Mouse (Mus musculus) ovary, adult 10 weeks (tissue): ENCODE measurements around the gene Selenov. TPM values are rescaled to one million over a fixed set of nuclear protein-coding genes. Genes with fewer than 3 reads are reported as not detected.

ENCODE experiments used
- polyA plus RNA-seq: library from polyadenylated mRNA; stranded (reverse); fragments of 350-450 nt; fragmentation: Illumina TruSeq; extraction: RNeasy Lipid Tissue Mini Kit (QIAGEN cat#74804); gene quantifications from one replicate; pipeline ENCODE4 v1.2.3, GENCODE M21; 2014

Gene Selenov
- polyA plus RNA-seq, result not detected

GRCm38 (mm10) chr7:28290638-28291590, at the start of gene Selenov:
Selenov (minus strand) TSS chr7:28291186.

DNA sequence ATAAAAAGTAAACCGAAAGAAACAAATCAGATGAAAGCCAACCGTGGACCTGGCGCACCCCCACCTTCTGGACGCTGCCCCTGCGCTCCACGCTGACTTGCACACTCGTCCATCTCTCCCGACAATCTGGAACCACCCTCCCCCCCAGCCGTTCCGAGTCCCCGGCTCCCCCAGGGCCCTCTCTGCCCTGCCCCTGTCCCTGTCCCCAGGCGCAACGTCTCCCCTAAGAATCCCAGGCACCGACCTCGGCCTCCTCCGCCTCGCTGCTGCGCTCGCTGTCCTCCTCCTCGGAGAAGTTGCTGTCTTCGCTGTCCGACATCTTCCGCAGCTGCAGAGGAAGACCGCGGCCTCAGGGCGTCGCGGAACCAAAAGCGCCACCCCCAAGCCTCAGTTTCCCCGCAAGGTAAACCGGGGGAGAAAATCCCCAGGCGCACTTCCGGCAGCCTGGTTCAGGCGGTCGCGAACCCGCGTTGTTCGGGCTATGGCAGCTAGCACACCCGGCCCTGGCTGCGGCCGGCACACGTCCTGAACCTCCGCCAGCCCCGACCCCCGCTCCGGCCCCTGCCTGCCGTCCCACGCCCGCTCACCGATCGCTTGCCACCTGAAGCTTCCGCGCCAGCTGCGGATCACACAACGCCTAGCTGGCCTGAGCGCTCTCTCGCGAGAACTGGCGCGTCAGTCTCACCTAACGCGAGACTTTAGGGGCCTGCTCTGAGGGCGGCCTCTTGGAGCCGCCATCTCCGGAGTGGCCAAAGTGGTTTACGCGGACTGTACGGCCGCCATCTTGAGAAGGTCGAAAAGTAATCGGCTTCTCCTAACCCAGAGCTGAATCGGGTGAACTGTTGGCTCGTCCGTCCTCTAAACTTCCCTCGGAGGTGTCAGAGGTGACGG, 47.4 kb upstream of the Selenov start, which contains the start of gene Supt5:
Supt5 (minus strand) TSS at position 639 of the 891 bp plus-strand sequence.

GRCm38 (mm10) chr7:28311926-28312543, 21.0 kb upstream of the Selenov start, which contains the start of gene Timm50:
Timm50 (minus strand) TSS chr7:28312072.

GRCm38 (mm10) chr7:28301616-28302433, 10.8 kb upstream of the Selenov start, which contains the start of gene Dll3:
Dll3 (minus strand) TSS chr7:28302238.

DNA sequence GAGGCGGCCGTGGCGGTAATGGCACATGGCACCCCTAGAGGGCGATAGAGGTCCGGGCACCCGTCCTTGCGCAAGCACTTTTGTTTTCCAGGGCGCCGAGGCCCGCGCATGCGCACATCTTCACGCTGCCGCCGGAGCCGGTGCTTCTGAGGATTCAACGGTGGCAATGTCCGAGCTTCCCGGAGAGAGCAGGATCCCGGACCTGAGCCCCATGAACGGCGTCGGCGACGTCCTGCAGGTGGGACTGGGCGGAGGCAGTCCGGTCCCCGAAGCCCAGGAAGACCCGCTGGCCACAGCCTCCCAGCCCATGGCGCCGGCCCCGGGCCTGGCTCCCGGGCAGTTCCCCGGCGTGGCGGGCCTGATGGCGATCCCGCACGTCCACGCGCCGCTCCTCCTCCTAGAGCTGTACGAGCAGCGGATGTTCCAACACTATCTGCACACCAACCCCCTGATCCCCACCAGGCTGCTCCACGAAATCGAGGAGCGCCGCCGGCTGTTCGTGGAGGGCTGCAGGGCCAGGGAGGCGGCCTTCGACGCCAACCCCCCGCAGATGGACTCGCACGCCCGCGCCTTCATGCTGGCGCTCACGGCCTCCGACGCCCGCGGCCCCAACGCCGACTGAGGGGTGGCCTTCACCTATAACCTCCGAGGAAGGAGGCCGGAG, 13.2 kb downstream of the Selenov start, which contains the start of gene Eid2b:
Eid2b (plus strand) TSS at position 125 of the 664 bp plus-strand sequence.

DNA sequence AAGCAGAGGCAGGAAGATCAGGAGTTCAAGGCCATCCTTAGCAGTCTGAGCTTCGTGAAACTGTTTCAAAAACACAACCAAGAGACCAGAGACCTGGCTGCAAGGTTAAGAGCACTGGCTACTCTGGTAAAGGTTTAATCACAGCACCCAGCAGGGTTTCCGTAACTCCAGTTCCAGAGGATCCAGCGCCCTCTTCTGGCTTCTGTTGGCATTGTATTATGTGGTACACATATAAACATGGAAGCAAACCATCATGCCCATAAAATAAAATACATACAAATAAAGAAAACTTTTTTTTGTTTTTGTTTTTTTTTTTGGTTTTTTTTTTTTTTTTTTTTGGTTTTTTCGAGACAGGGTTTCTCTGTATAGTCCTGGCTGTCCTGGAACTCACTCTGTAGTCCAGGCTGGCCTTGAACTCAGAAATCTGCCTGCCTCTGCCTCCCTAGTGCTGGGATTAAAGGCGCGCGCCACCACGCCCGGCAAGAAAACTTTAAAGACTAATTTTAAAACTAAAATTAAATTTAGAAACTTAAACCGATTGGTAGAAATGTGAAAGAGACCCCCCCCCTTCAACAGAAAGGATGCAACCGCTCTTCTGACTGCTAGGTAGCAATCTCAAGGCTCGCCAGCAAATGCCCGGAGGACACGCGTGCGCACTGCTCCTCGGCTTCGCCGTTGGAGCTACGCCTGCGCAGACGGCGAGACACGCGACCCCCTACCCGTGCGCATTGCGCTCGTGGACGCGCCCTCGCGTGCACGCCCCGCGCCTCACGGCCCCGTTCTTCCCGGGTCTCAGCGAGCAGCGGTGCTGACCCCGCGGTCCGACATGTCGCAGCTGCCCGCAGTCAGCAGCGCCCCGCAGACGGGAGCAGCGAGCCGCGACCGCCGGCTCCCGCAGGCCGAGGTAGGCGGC, 23.6 kb downstream of the Selenov start, which contains the start of gene Eid2:
Eid2 (plus strand) TSS at position 753 of the 913 bp plus-strand sequence.

Other genes starting within 250 kb of the Selenov start
- gene Psmc4, start 241.1 kb downstream of the Selenov start, polyA plus RNA-seq, result 28.0 TPM
- gene Fcgbp, start 219.9 kb downstream of the Selenov start, polyA plus RNA-seq, result 0.20 TPM
- gene 9530053A07Rik, start 161.7 kb downstream of the Selenov start, polyA plus RNA-seq, result not detected
- gene Fbl, start 121.5 kb downstream of the Selenov start, polyA plus RNA-seq, result 16.9 TPM
- 0.51 TPM for gene Dyrk1b, start 111.7 kb downstream of the Selenov start, polyA plus RNA-seq
- 21.1 TPM for gene Eid2, start 23.3 kb downstream of the Selenov start, polyA plus RNA-seq
- 15.6 TPM for gene Eid2b, start 13.4 kb downstream of the Selenov start, polyA plus RNA-seq
- gene Dll3, start 11.1 kb upstream of the Selenov start, polyA plus RNA-seq, result not detected
- gene Timm50, start 20.9 kb upstream of the Selenov start, polyA plus RNA-seq, result 9.9 TPM
- 39.3 TPM for gene Supt5, start 47.6 kb upstream of the Selenov start, polyA plus RNA-seq
- 321 TPM for gene Rps16, start 59.5 kb upstream of the Selenov start, polyA plus RNA-seq
- gene Plekhg2, start 81.4 kb upstream of the Selenov start, polyA plus RNA-seq, result 1.9 TPM
- gene Zfp36, start 89.1 kb upstream of the Selenov start, polyA plus RNA-seq, result 10.9 TPM
- 2.1 TPM for gene Med29, start 101.5 kb upstream of the Selenov start, polyA plus RNA-seq
- 50.9 TPM for gene Paf1, start 101.8 kb upstream of the Selenov start, polyA plus RNA-seq
- 2.7 TPM for gene Gmfg, start 146.3 kb upstream of the Selenov start, polyA plus RNA-seq
- gene Lrfn1, start 160.8 kb upstream of the Selenov start, polyA plus RNA-seq, result 0.80 TPM
- gene Ifnl2, start 219.3 kb upstream of the Selenov start, polyA plus RNA-seq, result not detected
- not detected for gene Ifnl3, start 231.7 kb upstream of the Selenov start, polyA plus RNA-seq
- not detected for gene Sycn, start 249.7 kb upstream of the Selenov start, polyA plus RNA-seq